Mouse (Mus musculus) testis, adult 2 months (tissue): ENCODE results near the gene A730049H05Rik. TPM values are rescaled to one million over a fixed set of nuclear protein-coding genes. Genes with fewer than 3 reads are reported as not detected.
A peak's percentile ranks its signal among the peaks of the same experiment; 100 is the strongest.

Source experiments
- H3K27ac ChIP-seq: fragments of 200-500 bp; 2 replicates; pipeline ENCODE4 v1.5.1; 2012; ENCODE audit warnings: low read depth, low read length; ENCODE audit not compliant: control insufficient read depth, insufficient read depth
- H3K27me3 ChIP-seq: fragments of 200-500 bp; 2 replicates; pipeline ENCODE4 v1.6.1; 2012; ENCODE audit warnings: mild to moderate bottlenecking, low read length, moderate library complexity; ENCODE audit not compliant: control insufficient read depth, insufficient read depth
- H3K36me3 ChIP-seq: fragments of 200-500 bp; 2 replicates; pipeline ENCODE4 v1.6.1; 2012; ENCODE audit warnings: mild to moderate bottlenecking, low read length; ENCODE audit not compliant: control insufficient read depth, insufficient read depth
- H3K4me1 ChIP-seq: fragments of 200-500 bp; 2 replicates; pipeline ENCODE4 v1.6.1; 2012; ENCODE audit warnings: low read length; ENCODE audit not compliant: control insufficient read depth, insufficient read depth
- H3K4me3 ChIP-seq: fragments of 200-500 bp; 2 replicates; pipeline ENCODE4 v1.5.1; 2012; ENCODE audit warnings: low read depth, mild to moderate bottlenecking, low read length, moderate library complexity, mixed read lengths; ENCODE audit not compliant: control insufficient read depth
- CTCF ChIP-seq: fragments of 200-500 bp; IDR thresholded peaks from 2 replicates; pipeline ENCODE4 v1.5.1; 2012; ENCODE audit warnings: low read depth, mild to moderate bottlenecking, inconsistent platforms, low read length, moderate library complexity; ENCODE audit not compliant: control insufficient read depth, insufficient read depth, insufficient replicate concordance
- POLR2A ChIP-seq: fragments of 200-500 bp; IDR thresholded peaks from 2 replicates; pipeline ENCODE4 v1.6.1; 2012; ENCODE audit warnings: low read depth, mild to moderate bottlenecking, inconsistent platforms, low read length, moderate library complexity; ENCODE audit not compliant: control insufficient read depth
- polyA plus RNA-seq: library from polyadenylated mRNA; depleted of rRNA; stranded (reverse); fragments of >200 nt; gene quantifications from 2 replicates; pipeline ENCODE4 v1.2.3, GENCODE M21; 2012

The A730049H05Rik gene
- polyA plus RNA-seq, 1 experiment: not detected

- TF ChIP-seq CTCF: no peak
- no peak for TF ChIP-seq POLR2A
- no peaks in the 10 kb centered on the region for H3K27me3 ChIP-seq
- H3K4me1 ChIP-seq: no peaks in the 10 kb centered on the region
- no peak overlapping the region for H3K4me3 ChIP-seq
- H3K36me3 ChIP-seq: no peaks in the 10 kb centered on the region
- no peak overlapping the region for H3K27ac ChIP-seq
Measured at GRCm38 (mm10) chr6:92831106-92831505, 14.8 kb downstream of the A730049H05Rik start.

GRCm38 (mm10) chr6:92842000-92842399, 25.7 kb downstream of the A730049H05Rik start:
- no peaks in the 10 kb centered on the region for H3K4me1 ChIP-seq
- H3K36me3 ChIP-seq: no peaks in the 10 kb centered on the region
- no peak overlapping the region for H3K4me3 ChIP-seq
- TF ChIP-seq CTCF: no peak
- no peak for TF ChIP-seq POLR2A
- H3K27ac ChIP-seq: no peak overlapping the region
- H3K27me3 ChIP-seq: no peaks in the 10 kb centered on the region

- Histone ChIP-seq H3K4me3 (no peak overlapping the region), H3K27ac (no peak overlapping the region), H3K36me3 (no peaks in the 10 kb centered on the region), H3K4me1 (no peaks in the 10 kb centered on the region), H3K27me3 (no peaks in the 10 kb centered on the region)
- TF ChIP-seq POLR2A (no peak), CTCF (no peak)
Measured at GRCm38 (mm10) chr6:92843474-92843873, 27.2 kb downstream of the A730049H05Rik start.

GRCm38 (mm10) chr6:92845898-92846297, 29.6 kb downstream of the A730049H05Rik start:
- Histone ChIP-seq H3K27me3 (no peaks in the 10 kb centered on the region), H3K4me1 (peaks cover 2% of the 10 kb centered on the region; the same call in 1 of the 2 replicates), H3K4me3 (no peak overlapping the region), H3K36me3 (no peaks in the 10 kb centered on the region), H3K27ac (peak overlapping the region; percentile 49; the same call in 1 of the 2 replicates)
- TF ChIP-seq CTCF: no peak
- TF ChIP-seq POLR2A: no peak

- no peak overlapping the region for H3K4me3 ChIP-seq
- no peak overlapping the region for H3K27ac ChIP-seq
- no peaks in the 10 kb centered on the region for H3K36me3 ChIP-seq
- H3K4me1 ChIP-seq: peaks cover 2% of the 10 kb centered on the region; the same call in 1 of the 2 replicates
- TF ChIP-seq POLR2A (no peak), CTCF (no peak)
- H3K27me3 ChIP-seq: no peaks in the 10 kb centered on the region
Measured at GRCm38 (mm10) chr6:92846614-92847013, 30.3 kb downstream of the A730049H05Rik start.

- Histone ChIP-seq H3K4me1 (peaks cover 2% of the 10 kb centered on the region; the same call in 1 of the 2 replicates), H3K27me3 (no peaks in the 10 kb centered on the region), H3K4me3 (no peak overlapping the region), H3K36me3 (no peaks in the 10 kb centered on the region), H3K27ac (peak overlapping the region; percentile 54; the same call in 1 of the 2 replicates)
- TF ChIP-seq POLR2A (no peak), CTCF (no peak)
Measured at GRCm38 (mm10) chr6:92849208-92849607, 32.9 kb downstream of the A730049H05Rik start.

- Histone ChIP-seq H3K4me1 (peaks cover 2% of the 10 kb centered on the region; the same call in 1 of the 2 replicates), H3K36me3 (no peaks in the 10 kb centered on the region), H3K27ac (no peak overlapping the region), H3K4me3 (no peak overlapping the region), H3K27me3 (no peaks in the 10 kb centered on the region)
- TF ChIP-seq POLR2A (no peak), CTCF (no peak)
Measured at GRCm38 (mm10) chr6:92850250-92850649, 34.0 kb downstream of the A730049H05Rik start.
